9 mouse cellular contexts compared by ENCODE assay signal in the genomic region with DNA sequence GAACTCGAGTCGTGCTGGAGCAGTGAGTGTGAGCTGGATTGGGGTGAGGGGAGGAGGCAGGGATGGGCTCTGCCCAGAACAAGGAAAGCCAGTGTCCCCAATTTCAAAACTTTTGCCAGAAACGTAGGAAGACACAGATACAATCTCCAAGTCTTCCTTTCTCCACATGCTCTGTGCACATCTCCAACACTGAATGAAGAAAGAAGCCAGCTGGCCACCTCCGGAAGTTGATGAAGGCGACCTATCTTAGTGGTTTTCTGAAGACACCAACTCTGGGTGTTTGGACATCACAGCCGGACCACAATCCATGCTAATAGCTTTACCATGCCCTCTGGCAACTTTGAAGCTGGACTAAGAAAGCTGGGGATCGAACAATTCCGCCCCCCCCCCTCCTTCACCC. TPM values are rescaled to one million over a fixed set of nuclear protein-coding genes. Genes with fewer than 3 reads are reported as not detected.
DNase-seq lines count a peak whose midpoint lies in the region; ATAC-seq and TF ChIP-seq lines count a peak whose summit lies in the region.
"Had no signal": no experiment of that assay in that cellular context is flagged by ENCODE, and none has a peak within 500 bp of the region (broad histone marks: within the 10 kb centered on the region; RNA-seq: fewer than 3 reads in every experiment).

No protein-coding gene starts in this region.

- no peaks in the 10 kb centered on the region for H3K9me3 ChIP-seq in kidney, embryonic 16.5 days (ENCODE audit: low read length)
- no peaks in the 10 kb centered on the region for H3K9me3 ChIP-seq in embryonic facial prominence, embryonic 14.5 days (ENCODE audit: control insufficient read depth, low read length)
- no peaks in the 10 kb centered on the region for H3K9me3 ChIP-seq in hindbrain, postnatal 0 days (ENCODE audit: low read length)
- no peaks in the 10 kb centered on the region for H3K9me3 ChIP-seq in midbrain, embryonic 14.5 days (ENCODE audit: control insufficient read depth, low read length)

- no peak overlapping the region for H3K27ac ChIP-seq in kidney, embryonic 16.5 days (ENCODE audit: low read length)
- no peak overlapping the region for H3K27ac ChIP-seq in embryonic facial prominence, embryonic 14.5 days (replicated peaks; ENCODE audit: low read depth, low read length)
- no peak overlapping the region; the same call in 1 of the 2 replicates for H3K27ac ChIP-seq in hindbrain, postnatal 0 days
- H3K27ac ChIP-seq in midbrain, embryonic 14.5 days (replicated peaks; ENCODE audit: low read depth, low read length), result no peak overlapping the region

- no peaks in the 10 kb centered on the region for H3K36me3 ChIP-seq in kidney, embryonic 16.5 days (ENCODE audit: insufficient read depth, low read length)
- no peaks in the 10 kb centered on the region for H3K36me3 ChIP-seq in embryonic facial prominence, embryonic 14.5 days (ENCODE audit: control insufficient read depth, insufficient read depth, low read length)
- no peaks in the 10 kb centered on the region for H3K36me3 ChIP-seq in hindbrain, postnatal 0 days (ENCODE audit: insufficient read depth, low read length)
- no peaks in the 10 kb centered on the region for H3K36me3 ChIP-seq in midbrain, embryonic 14.5 days (ENCODE audit: control insufficient read depth, insufficient read depth, low read length)

- H3K27me3 ChIP-seq in kidney, embryonic 16.5 days (ENCODE audit: insufficient read depth, low read length), result peaks cover 24% of the 10 kb centered on the region
- peaks cover 16% of the 10 kb centered on the region; the same call in 1 of the 2 replicates for H3K27me3 ChIP-seq in embryonic facial prominence, embryonic 14.5 days (replicated peaks; ENCODE audit: control insufficient read depth, insufficient read depth, low read length)
- H3K27me3 ChIP-seq in hindbrain, postnatal 0 days (ENCODE audit: insufficient read depth, low read length), result no peaks in the 10 kb centered on the region
- H3K27me3 ChIP-seq in midbrain, embryonic 14.5 days (ENCODE audit: control insufficient read depth, insufficient read depth, low read length), result no peaks in the 10 kb centered on the region

- peak overlapping the region; percentile 57 for H3K4me3 ChIP-seq in kidney, embryonic 16.5 days (ENCODE audit: low read length)
- H3K4me3 ChIP-seq in embryonic facial prominence, embryonic 14.5 days (ENCODE audit: low read depth, low read length), result peak overlapping the region; percentile 53
- peak overlapping the region; percentile 67 for H3K4me3 ChIP-seq in hindbrain, postnatal 0 days (ENCODE audit: low read length)
- H3K4me3 ChIP-seq in midbrain, embryonic 14.5 days (replicated peaks; ENCODE audit: low read depth, low read length), result peak overlapping the region; percentile 52

- no peak for TF ChIP-seq CTCF in hindbrain, postnatal 0 days (IDR thresholded peaks at IDR 0.05; ENCODE audit: low read depth)

- ATAC-seq in kidney, embryonic 16.5 days (ENCODE audit: low FRiP score, low TSS enrichment), result no peak
- ATAC-seq in embryonic facial prominence, embryonic 14.5 days (ENCODE audit: low read depth), result no peak
- 0 out of 2 replicates have a peak, but pooled peaks have one; percentile 3 for ATAC-seq in hindbrain, postnatal 0 days
- no peak for ATAC-seq in midbrain, embryonic 14.5 days (ENCODE audit: low FRiP score, low TSS enrichment)
- no peak for ATAC-seq in activated CD4-positive, CD25-positive, alpha-beta regulatory T cell, adult 4 months
- ATAC-seq: Patski had no signal

- 64% methylated on average over 8 of the region's 8 CpGs for WGBS in kidney, embryonic 16.5 days
- 50% methylated on average over 8 of the region's 8 CpGs for WGBS in embryonic facial prominence, embryonic 14.5 days
- 61% methylated on average over 8 of the region's 8 CpGs for WGBS in hindbrain, postnatal 0 days
- 65% methylated on average over 8 of the region's 8 CpGs for WGBS in midbrain, embryonic 14.5 days

- H3K9ac ChIP-seq in kidney, embryonic 16.5 days (replicated peaks; ENCODE audit: low read length), result peak overlapping the region; percentile 70
- peak overlapping the region; percentile 64 for H3K9ac ChIP-seq in embryonic facial prominence, embryonic 14.5 days (ENCODE audit: low read depth, low read length)
- H3K9ac ChIP-seq in hindbrain, postnatal 0 days (replicated peaks; ENCODE audit: low read length), result peak overlapping the region; percentile 74
- peak overlapping the region; percentile 64; the same call in 1 of the 2 replicates for H3K9ac ChIP-seq in midbrain, embryonic 14.5 days (replicated peaks; ENCODE audit: low read length)

- H3K4me2 ChIP-seq in kidney, embryonic 16.5 days (replicated peaks; ENCODE audit: low read depth, low read length), result peak overlapping the region; percentile 91
- peak overlapping the region; percentile 92 for H3K4me2 ChIP-seq in embryonic facial prominence, embryonic 14.5 days (ENCODE audit: low read depth, low read length)
- H3K4me2 ChIP-seq in hindbrain, postnatal 0 days (ENCODE audit: low read depth, low read length), result peak overlapping the region; percentile 89
- H3K4me2 ChIP-seq in midbrain, embryonic 14.5 days (ENCODE audit: low read length), result peak overlapping the region; percentile 83

- no peak for DNase-seq in kidney, postnatal 36 days
- DNase-seq in embryonic facial prominence, embryonic 14.5 days (ENCODE audit: low spot score), result no peak
- no peak for DNase-seq in hindbrain, postnatal 0 days (ENCODE audit: low spot score)
- DNase-seq in midbrain, embryonic 14.5 days, result no peak
- no peak for DNase-seq in c-Kit-positive CD71-positive TER-119-positive erythroid progenitor cells, embryonic 14.5 days (ENCODE audit: low spot score)
- no peak for DNase-seq in thymus, postnatal 0 days (ENCODE audit: low spot score)

- H3K4me1 ChIP-seq in kidney, embryonic 16.5 days (ENCODE audit: insufficient read depth, low read length), result 0 out of 2 replicates have a peak, but pooled peaks cover 8% of the 10 kb centered on the region
- H3K4me1 ChIP-seq in embryonic facial prominence, embryonic 14.5 days (ENCODE audit: control insufficient read depth, insufficient read depth, low read length), result peaks cover 12% of the 10 kb centered on the region
- H3K4me1 ChIP-seq in hindbrain, postnatal 0 days (ENCODE audit: insufficient read depth, low read length), result no peaks in the 10 kb centered on the region
- 0 out of 2 replicates have a peak, but pooled peaks cover 4% of the 10 kb centered on the region for H3K4me1 ChIP-seq in midbrain, embryonic 14.5 days (ENCODE audit: control insufficient read depth, insufficient read depth, low read length)

RNA-seq across cellular contexts. Expression of a gene that starts 0.6 kb away (rescaled TPM):
- polyA plus RNA-seq in kidney, embryonic 16.5 days (2015; fragmentation: Nextera tagmentation; extraction: Ambion mirVana), result 11.0 and 13.7 TPM in 2 replicates
- 5.5 and 7.1 TPM in 2 replicates for polyA plus RNA-seq in embryonic facial prominence, embryonic 14.5 days (2014; fragmentation: Nextera tagmentation; extraction: Ambion mirVana)
- 40.4 and 57.2 TPM in 2 replicates for total RNA-seq in hindbrain, postnatal 0 days (2014; rRNA removed)
- 15.8 and 16.7 TPM in 2 replicates for polyA plus RNA-seq in hindbrain, postnatal 0 days (2015; fragmentation: Nextera tagmentation; extraction: Ambion mirVana)
- 11.3 and 15.4 TPM in 2 replicates for polyA plus RNA-seq in midbrain, embryonic 14.5 days (2014; fragmentation: Nextera tagmentation; extraction: Ambion mirVana)
- polyA plus RNA-seq in thymus, postnatal 0 days (2015; fragmentation: Nextera tagmentation; extraction: Ambion mirVana), result 4.3 and 6.1 TPM in 2 replicates
- 10 to 100 TPM; 48.7 to 68.0 TPM for polyA plus RNA-seq in activated CD4-positive, CD25-positive, alpha-beta regulatory T cell, adult 4 months (2017; shearing (Covaris generic))
